Mouse (Mus musculus) liver, embryonic 14.5 days (tissue): ENCODE data around the gene Spata2.

Experiments used
- CTCF ChIP-seq: IDR thresholded peaks from 2 replicates; pipeline ENCODE4 v1.5.1; 2016; ENCODE audit warnings: antibody characterized with exemption, low read depth, control low read depth
- EP300 ChIP-seq: IDR thresholded peaks from 2 replicates; pipeline ENCODE4 v1.6.1; 2016; ENCODE audit warnings: antibody characterized with exemption, low read depth

DNA sequence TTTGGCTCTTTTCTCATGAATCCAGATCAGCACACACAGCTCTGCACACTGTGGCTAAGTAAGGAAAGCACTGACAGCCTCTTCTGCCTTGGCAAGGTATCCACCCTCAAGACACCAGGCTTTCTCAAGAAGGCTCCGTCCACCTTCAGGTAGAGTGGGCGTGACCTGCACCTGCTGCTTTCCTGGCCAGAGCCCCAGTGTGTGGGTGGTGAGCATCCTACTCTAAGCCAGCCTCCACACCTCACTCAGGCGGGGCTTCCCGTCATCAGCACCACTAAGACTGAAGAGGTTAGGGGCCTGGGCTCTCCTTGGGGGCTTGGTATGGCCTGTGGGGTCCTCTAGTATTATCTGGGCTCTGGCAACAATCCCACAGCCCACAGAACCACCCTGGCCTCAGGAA lies 6.1 kb downstream of the Spata2 start:
- TF ChIP-seq CTCF (no peak), EP300 (no peak)
